8 mouse cellular contexts compared by ENCODE assay signal in genomic region chr5:24686176-24686575, GRCm38 (mm10). TPM values are rescaled to one million over a fixed set of nuclear protein-coding genes. Genes with fewer than 3 reads are reported as not detected.
A peak's percentile ranks its signal among the peaks of the same experiment; 100 is the strongest.
DNase-seq lines count a peak whose midpoint lies in the region; ATAC-seq and TF ChIP-seq lines count a peak whose summit lies in the region.

No protein-coding gene starts in this region.

- 1% methylated on average over 15 of the region's 15 CpGs for WGBS in neural tube, embryonic 11.5 days
- under 1% methylated on average over 15 of the region's 15 CpGs for WGBS in bone marrow, adult 2 months
- 0% methylated on average over 15 of the region's 15 CpGs for WGBS in liver, embryonic 16.5 days (ENCODE audit: insufficient replicate concordance)
- WGBS in stomach, embryonic 16.5 days: under 1% methylated on average over 15 of the region's 15 CpGs

- H3K4me2 ChIP-seq in neural tube, embryonic 11.5 days (ENCODE audit: low read depth): peak overlapping the region; percentile 42
- peak overlapping the region; percentile 75 for H3K4me2 ChIP-seq in liver, embryonic 16.5 days (ENCODE audit: low read depth, low read length)
- H3K4me2 ChIP-seq in stomach, embryonic 16.5 days (ENCODE audit: low read depth, low read length): peak overlapping the region; percentile 56

- TF ChIP-seq CTCF in bone marrow, adult 2 months (IDR thresholded peaks at IDR 0.05; ENCODE audit: control insufficient read depth, insufficient read depth, low read length): no peak

- ATAC-seq in neural tube, embryonic 11.5 days (ENCODE audit: insufficient read depth, low FRiP score, low TSS enrichment): no peak
- ATAC-seq in granulocyte monocyte progenitor cell, adult 5-6 weeks (replicated peaks; ENCODE audit: poor library complexity, severe bottlenecking): peak; percentile 4
- no peak for ATAC-seq in liver, embryonic 16.5 days (ENCODE audit: low read depth)
- ATAC-seq in stomach, embryonic 16.5 days (ENCODE audit: insufficient read depth, low FRiP score): no peak

- peak overlapping the region; percentile 71 for H3K4me3 ChIP-seq in neural tube, embryonic 11.5 days (ENCODE audit: low read depth, low read length)
- H3K4me3 ChIP-seq in bone marrow, adult 2 months (replicated peaks; ENCODE audit: control insufficient read depth, low read depth, low read length): peak overlapping the region; percentile 99
- H3K4me3 ChIP-seq in liver, embryonic 16.5 days (ENCODE audit: low read depth, low read length): peak overlapping the region; percentile 99
- peak overlapping the region; percentile 95 for H3K4me3 ChIP-seq in stomach, embryonic 16.5 days (replicated peaks; ENCODE audit: low read length)

- H3K9me3 ChIP-seq in neural tube, embryonic 11.5 days (ENCODE audit: control insufficient read depth, low read length): no peaks in the 10 kb centered on the region
- H3K9me3 ChIP-seq in liver, embryonic 16.5 days (replicated peaks; ENCODE audit: control insufficient read depth, low read length): no peaks in the 10 kb centered on the region
- no peaks in the 10 kb centered on the region for H3K9me3 ChIP-seq in stomach, embryonic 16.5 days (replicated peaks; ENCODE audit: control insufficient read depth, low read length)

- H3K27ac ChIP-seq in neural tube, embryonic 11.5 days (ENCODE audit: low read depth, low read length): peak overlapping the region; percentile 75
- H3K27ac ChIP-seq in bone marrow, adult 2 months (ENCODE audit: control insufficient read depth, insufficient read depth, low read depth, low read length, poor library complexity): peak overlapping the region; percentile 72
- peak overlapping the region; percentile 97 for H3K27ac ChIP-seq in liver, embryonic 16.5 days (ENCODE audit: low read length)
- H3K27ac ChIP-seq in stomach, embryonic 16.5 days (ENCODE audit: low read length): peak overlapping the region; percentile 90

- H3K4me1 ChIP-seq in neural tube, embryonic 11.5 days (ENCODE audit: control insufficient read depth, insufficient read depth, low read length): 0 out of 2 replicates have a peak, but pooled peaks cover 3% of the 10 kb centered on the region
- peaks cover 1% of the 10 kb centered on the region; the same call in 1 of the 2 replicates for H3K4me1 ChIP-seq in bone marrow, adult 2 months (ENCODE audit: control insufficient read depth, insufficient read depth, low read length)
- peaks cover 15% of the 10 kb centered on the region for H3K4me1 ChIP-seq in liver, embryonic 16.5 days (ENCODE audit: control insufficient read depth, low read depth, low read length)
- 0 out of 2 replicates have a peak, but pooled peaks cover 7% of the 10 kb centered on the region for H3K4me1 ChIP-seq in stomach, embryonic 16.5 days (ENCODE audit: control insufficient read depth, insufficient read depth, low read length)

- H3K27me3 ChIP-seq in neural tube, embryonic 11.5 days (ENCODE audit: control insufficient read depth, insufficient read depth, low read length): no peaks in the 10 kb centered on the region
- no peaks in the 10 kb centered on the region for H3K27me3 ChIP-seq in liver, embryonic 16.5 days (ENCODE audit: control insufficient read depth, insufficient read depth, low read depth, low read length)
- H3K27me3 ChIP-seq in stomach, embryonic 16.5 days (ENCODE audit: control insufficient read depth, insufficient read depth, low read length): no peaks in the 10 kb centered on the region

- DNase-seq in neural tube, embryonic 11.5 days (ENCODE audit: low spot score): no peak
- no peak for DNase-seq in neural tube, embryonic 10.5 days (ENCODE audit: extremely low spot score, low spot score)
- DNase-seq in urinary bladder, postnatal 25 days (ENCODE audit: low spot score): no peak
- DNase-seq in cerebellum, adult 9-10 months: no peak

- TF ChIP-seq POLR2A in bone marrow, adult 2 months (IDR thresholded peaks at IDR 0.05; ENCODE audit: borderline replicate concordance, control insufficient read depth, low read depth, low read length): no peak; the same call in 1 of the 2 replicates

- H3K36me3 ChIP-seq in neural tube, embryonic 11.5 days (ENCODE audit: control insufficient read depth, insufficient read depth, low read length): no peaks in the 10 kb centered on the region
- H3K36me3 ChIP-seq in liver, embryonic 16.5 days (ENCODE audit: control insufficient read depth, insufficient read depth): peaks cover 7% of the 10 kb centered on the region; the same call in 1 of the 2 replicates
- H3K36me3 ChIP-seq in stomach, embryonic 16.5 days (ENCODE audit: control insufficient read depth, insufficient read depth, low read length): no peaks in the 10 kb centered on the region; the same call in 1 of the 2 replicates

- peak overlapping the region; percentile 67 for H3K9ac ChIP-seq in neural tube, embryonic 11.5 days (ENCODE audit: low read length)
- peak overlapping the region; percentile 90 for H3K9ac ChIP-seq in liver, embryonic 16.5 days (ENCODE audit: low read depth, low read length)
- H3K9ac ChIP-seq in stomach, embryonic 16.5 days (ENCODE audit: low read length): peak overlapping the region; percentile 80

RNA-seq across cellular contexts. Expression of gene Nub1, which starts 0.8 kb away (rescaled TPM):
- 40.5 and 41.8 TPM in 2 replicates for polyA plus RNA-seq in neural tube, embryonic 11.5 days (2014; fragmentation: Nextera tagmentation; extraction: Ambion mirVana)
- polyA plus RNA-seq in bone marrow, adult 2 months (2011; ENCODE audit: insufficient read depth, insufficient read length, low replicate concordance, missing spikeins): 17.7 and 35.7 TPM in 2 replicates
- total RNA-seq in granulocyte monocyte progenitor cell, adult 5-6 weeks (2014; fragmentation: Nextera tagmentation): 28.2 and 30.4 TPM in 2 replicates
- total RNA-seq in granulocyte monocyte progenitor cell, adult 5-6 weeks (2017): 33.1 and 37.6 TPM in 2 replicates
- polyA plus RNA-seq in liver, embryonic 16.5 days (2015; fragmentation: Nextera tagmentation; extraction: Ambion mirVana): 12.0 and 13.6 TPM in 2 replicates
- 31.9 and 32.0 TPM in 2 replicates for polyA plus RNA-seq in stomach, embryonic 16.5 days (2015; fragmentation: Nextera tagmentation; extraction: Ambion mirVana)

RNA-seq across cellular contexts. Expression of gene Wdr86, which starts 44.4 kb away (rescaled TPM):
- polyA plus RNA-seq in neural tube, embryonic 11.5 days (2014; fragmentation: Nextera tagmentation; extraction: Ambion mirVana): 14.2 and 16.9 TPM in 2 replicates
- 3.8 and 9.1 TPM in 2 replicates for polyA plus RNA-seq in bone marrow, adult 2 months (2011; ENCODE audit: insufficient read depth, insufficient read length, low replicate concordance, missing spikeins)
- 1.5 and 2.2 TPM in 2 replicates for total RNA-seq in granulocyte monocyte progenitor cell, adult 5-6 weeks (2014; fragmentation: Nextera tagmentation)
- not detected in 2 replicates for total RNA-seq in granulocyte monocyte progenitor cell, adult 5-6 weeks (2017)
- polyA plus RNA-seq in liver, embryonic 16.5 days (2015; fragmentation: Nextera tagmentation; extraction: Ambion mirVana): 0.99 and 1.0 TPM in 2 replicates
- 8.1 TPM in 2 replicates for polyA plus RNA-seq in stomach, embryonic 16.5 days (2015; fragmentation: Nextera tagmentation; extraction: Ambion mirVana)
